Mouse (Mus musculus): ENCODE results near the gene Lmf2.

DNA sequence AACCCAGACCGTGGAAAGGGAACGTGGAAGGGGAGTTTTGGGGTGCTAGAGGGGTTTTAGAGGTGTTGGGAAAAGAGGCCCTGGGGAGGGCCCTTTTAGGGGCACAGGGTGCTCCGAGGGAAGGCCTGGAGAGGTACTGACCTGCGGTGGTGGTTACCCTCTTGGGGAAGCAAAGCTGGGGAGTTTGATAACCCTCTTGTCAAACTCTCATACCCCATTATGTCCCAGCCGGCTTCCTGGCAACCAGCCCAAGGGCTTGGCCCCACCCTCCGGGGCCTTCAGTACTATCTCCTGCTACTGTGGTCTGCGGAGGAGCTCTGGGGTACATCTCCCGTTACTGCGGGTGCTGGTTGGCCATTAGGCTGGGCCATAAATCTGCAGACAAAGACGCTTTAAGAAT lies 24.0 kb upstream of the Lmf2 start:
- no peak for TF ChIP-seq EP300 (IDR thresholded peaks at IDR 0.05)
- no peak for TF ChIP-seq CTCF (IDR thresholded peaks at IDR 0.05)
